Comparison of ENCODE assay signal across 8 mouse cellular contexts in genomic region chr8:120404609-120405036, GRCm38 (mm10).
DNase-seq lines count a peak whose midpoint lies in the region; ATAC-seq and TF ChIP-seq lines count a peak whose summit lies in the region.

No protein-coding gene starts in this region.

- WGBS in thymus, adult 2 months: 73% methylated on average over 7 of the region's 7 CpGs
- 42% methylated on average over 7 of the region's 7 CpGs for WGBS in limb, embryonic 10.5 days
- WGBS in neural tube, embryonic 11.5 days: 31% methylated on average over 7 of the region's 7 CpGs

- no peak for ATAC-seq in CD4-positive, CD25-positive, alpha-beta regulatory T cell, adult 4 months
- no peak for ATAC-seq in neural tube, embryonic 11.5 days (ENCODE audit: insufficient read depth, low FRiP score, low TSS enrichment)
- ATAC-seq in inflammation-experienced regulatory T-cells, adult 6 months: no peak

- no peaks in the 10 kb centered on the region for H3K36me3 ChIP-seq in thymus, adult 2 months (ENCODE audit: control insufficient read depth, insufficient read depth, low read length)
- H3K36me3 ChIP-seq in limb, embryonic 10.5 days: no peaks in the 10 kb centered on the region
- no peaks in the 10 kb centered on the region for H3K36me3 ChIP-seq in neural tube, embryonic 11.5 days (ENCODE audit: control insufficient read depth, insufficient read depth, low read length)

- no peak overlapping the region for H3K4me3 ChIP-seq in thymus, adult 2 months (ENCODE audit: control insufficient read depth, insufficient read depth, low read length)
- H3K4me3 ChIP-seq in limb, embryonic 10.5 days: no peak overlapping the region
- H3K4me3 ChIP-seq in neural tube, embryonic 11.5 days (ENCODE audit: low read depth, low read length): no peak overlapping the region

- H3K27ac ChIP-seq in thymus, adult 2 months (ENCODE audit: control insufficient read depth, insufficient read depth, low read length): no peak overlapping the region
- 0 out of 2 replicates have a peak overlapping the region, but pooled peaks have one; percentile 2 for H3K27ac ChIP-seq in limb, embryonic 10.5 days
- no peak overlapping the region for H3K27ac ChIP-seq in neural tube, embryonic 11.5 days (ENCODE audit: low read depth, low read length)

- peak; percentile 70; the same call in 1 of the 2 replicates for TF ChIP-seq CTCF in thymus, adult 2 months (IDR thresholded peaks at IDR 0.05; ENCODE audit: borderline replicate concordance, control insufficient read depth, extremely low read depth, insufficient read depth, low read length, poor library complexity)

- no peaks in the 10 kb centered on the region for H3K27me3 ChIP-seq in thymus, adult 2 months (ENCODE audit: control insufficient read depth, insufficient read depth, low read length)
- peaks cover 51% of the 10 kb centered on the region for H3K27me3 ChIP-seq in limb, embryonic 10.5 days (ENCODE audit: low read depth, poor library complexity, severe bottlenecking)
- no peaks in the 10 kb centered on the region for H3K27me3 ChIP-seq in neural tube, embryonic 11.5 days (ENCODE audit: control insufficient read depth, insufficient read depth, low read length)

- H3K4me2 ChIP-seq in neural tube, embryonic 11.5 days (ENCODE audit: low read depth): no peak overlapping the region

- H3K9ac ChIP-seq in neural tube, embryonic 11.5 days (ENCODE audit: low read length): no peak overlapping the region

- no peak for TF ChIP-seq POLR2A in thymus, adult 2 months (IDR thresholded peaks at IDR 0.05; ENCODE audit: control insufficient read depth, extremely low read depth, insufficient read depth, low read length, poor library complexity)

- peak; percentile 58 for DNase-seq in CD4-positive, CD25-positive, alpha-beta regulatory T cell, adult 2 months (ENCODE audit: low read depth, low spot score)
- peak; percentile 55 for DNase-seq in thymus, adult 2 months
- no peak for DNase-seq in thymus, adult 18-20 months
- DNase-seq in gastrocnemius, adult 18-20 months (ENCODE audit: low spot score): peak; percentile 47
- DNase-seq in limb, embryonic 10.5 days (ENCODE audit: low spot score): peak; percentile 75
- DNase-seq in neural tube, embryonic 11.5 days (ENCODE audit: low spot score): peak; percentile 68

- no peaks in the 10 kb centered on the region for H3K9me3 ChIP-seq in limb, embryonic 10.5 days (replicated peaks)
- no peaks in the 10 kb centered on the region for H3K9me3 ChIP-seq in neural tube, embryonic 11.5 days (ENCODE audit: control insufficient read depth, low read length)

- H3K4me1 ChIP-seq in thymus, adult 2 months (replicated peaks; ENCODE audit: control insufficient read depth, insufficient read depth, low read length): peaks cover 28% of the 10 kb centered on the region
- H3K4me1 ChIP-seq in limb, embryonic 10.5 days: peaks cover 75% of the 10 kb centered on the region
- peaks cover 44% of the 10 kb centered on the region for H3K4me1 ChIP-seq in neural tube, embryonic 11.5 days (ENCODE audit: control insufficient read depth, insufficient read depth, low read length)

Comparison
In these comparisons a context has a peak if more than half of its experiments do, and no peak if none do; other contexts are left out.
1. DNase-seq: peak in CD4-positive, CD25-positive, alpha-beta regulatory T cell, adult 2 months (single experiment), thymus, adult 2 months (single experiment), gastrocnemius, adult 18-20 months (single experiment), limb, embryonic 10.5 days (single experiment) and neural tube, embryonic 11.5 days (single experiment); none in thymus, adult 18-20 months (0 of 2).